Mouse (Mus musculus) Muller cell, postnatal 12 days (primary cell): ENCODE results near the gene Gadd45gip1.
A peak's percentile ranks its signal among the peaks of the same experiment; 100 is the strongest.

Experiments
- DNase-seq: peaks from one replicate; pipeline ENCODE4 v3.0.0-alpha.2; 2015; ENCODE audit errors: inconsistent ontology term

Gadd45gip1 gene

GRCm38 (mm10) chr8:84832034-84832717, 854 bp downstream of the Gadd45gip1 start:
- DNase-seq = peak; percentile 81

- no peak for DNase-seq
These were observed 1.7 kb downstream of the Gadd45gip1 start for GRCm38 (mm10) chr8:84832759-84833742.

DNA sequence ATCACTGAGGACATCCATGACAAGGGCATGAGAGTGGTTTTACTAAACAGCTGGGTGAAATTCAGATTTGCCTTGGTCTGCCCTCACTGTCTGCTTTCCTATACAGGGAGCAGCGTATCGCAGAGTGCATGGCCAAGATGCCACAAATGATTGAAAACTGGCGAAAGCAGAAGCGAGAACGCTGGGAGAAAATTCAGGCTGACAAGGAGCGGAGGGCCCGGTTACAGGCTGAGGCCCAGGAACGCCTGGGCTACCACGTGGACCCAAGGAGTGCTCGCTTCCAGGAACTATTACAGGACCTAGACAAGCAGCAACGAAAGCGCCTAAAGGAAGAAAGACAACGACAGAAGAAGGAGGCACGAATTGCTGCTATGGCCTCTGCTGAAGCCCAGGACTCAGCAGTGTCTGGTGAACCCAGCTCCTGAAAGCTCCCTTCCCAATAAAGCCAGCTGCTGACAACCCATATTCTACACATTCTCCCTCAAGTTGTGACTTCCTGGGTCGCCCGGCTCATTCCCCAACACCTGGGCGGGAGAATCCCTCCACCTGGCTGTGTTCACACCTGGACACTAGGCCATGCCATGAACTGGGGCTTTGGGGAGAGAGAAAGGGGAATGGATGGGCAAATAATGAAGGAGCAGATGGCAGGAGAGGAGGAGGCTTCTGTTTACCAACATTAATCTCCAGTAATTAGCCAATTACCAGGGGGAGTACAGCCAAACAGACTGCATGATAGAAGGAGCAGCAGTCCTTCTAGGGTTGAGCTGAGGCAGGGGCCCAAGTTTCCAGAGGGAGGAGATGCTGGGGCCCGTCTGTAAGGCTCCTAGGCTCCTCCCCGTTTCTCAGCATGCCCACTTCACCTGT, 2.9 kb downstream of the Gadd45gip1 start:
- no peak for DNase-seq

- no peak for DNase-seq
These were observed 3.8 kb downstream of the Gadd45gip1 start for GRCm38 (mm10) chr8:84834866-84835855.

GRCm38 (mm10) chr8:84837149-84837911, 6.0 kb downstream of the Gadd45gip1 start:
- no peak for DNase-seq

DNA sequence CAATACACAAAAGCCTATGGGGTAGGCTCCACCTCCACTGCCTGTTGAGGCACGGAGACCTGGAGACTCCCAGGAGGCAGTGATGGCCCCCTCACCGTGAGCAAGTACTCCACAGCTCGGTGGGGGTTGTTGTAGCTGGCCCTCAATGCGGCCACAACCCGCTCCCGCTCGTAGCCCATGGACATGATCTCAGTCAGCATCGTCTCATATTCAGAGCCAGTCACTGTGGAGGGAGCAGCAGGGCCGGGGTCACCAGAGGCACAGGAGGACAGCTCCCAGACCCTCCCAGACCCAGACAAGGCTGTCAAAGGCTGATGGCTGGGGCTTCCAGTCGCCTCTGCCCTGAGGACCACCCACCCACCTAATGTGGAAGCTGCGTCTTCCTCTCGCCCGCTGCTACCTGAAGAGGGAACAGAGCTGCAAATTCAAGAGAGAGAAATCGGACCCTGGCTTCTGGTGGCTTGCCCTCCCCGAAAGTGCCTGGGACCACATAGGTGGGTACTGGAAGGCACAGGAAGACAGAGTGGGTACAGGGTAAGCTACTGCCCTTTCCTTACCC, 6.7 kb downstream of the Gadd45gip1 start:
- no peak for DNase-seq

DNA sequence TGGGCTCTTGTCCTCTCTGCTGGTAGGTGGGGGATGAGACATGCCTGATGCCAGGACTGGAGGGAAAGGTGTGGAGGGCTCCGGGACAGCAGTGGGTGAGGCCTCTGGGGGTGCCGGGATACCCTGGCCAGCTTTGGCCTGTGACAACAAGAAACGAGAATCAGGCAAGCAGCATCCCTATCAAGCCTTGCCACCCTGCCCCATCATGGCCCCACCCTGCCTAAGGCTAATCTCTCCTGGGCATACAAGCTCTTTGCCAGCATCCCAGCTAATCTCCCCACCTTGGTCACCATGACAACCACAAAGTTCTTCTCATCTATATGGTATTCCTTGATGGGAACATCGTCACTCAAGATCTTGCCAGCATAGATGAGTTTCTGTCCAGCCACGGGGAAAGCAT, 7.2 kb downstream of the Gadd45gip1 start:
- DNase-seq = no peak

GRCm38 (mm10) chr8:84839411-84839810, 8.1 kb downstream of the Gadd45gip1 start:
- no peak for DNase-seq

GRCm38 (mm10) chr8:84839875-84840247, 8.5 kb downstream of the Gadd45gip1 start:
- no peak for DNase-seq

DNA sequence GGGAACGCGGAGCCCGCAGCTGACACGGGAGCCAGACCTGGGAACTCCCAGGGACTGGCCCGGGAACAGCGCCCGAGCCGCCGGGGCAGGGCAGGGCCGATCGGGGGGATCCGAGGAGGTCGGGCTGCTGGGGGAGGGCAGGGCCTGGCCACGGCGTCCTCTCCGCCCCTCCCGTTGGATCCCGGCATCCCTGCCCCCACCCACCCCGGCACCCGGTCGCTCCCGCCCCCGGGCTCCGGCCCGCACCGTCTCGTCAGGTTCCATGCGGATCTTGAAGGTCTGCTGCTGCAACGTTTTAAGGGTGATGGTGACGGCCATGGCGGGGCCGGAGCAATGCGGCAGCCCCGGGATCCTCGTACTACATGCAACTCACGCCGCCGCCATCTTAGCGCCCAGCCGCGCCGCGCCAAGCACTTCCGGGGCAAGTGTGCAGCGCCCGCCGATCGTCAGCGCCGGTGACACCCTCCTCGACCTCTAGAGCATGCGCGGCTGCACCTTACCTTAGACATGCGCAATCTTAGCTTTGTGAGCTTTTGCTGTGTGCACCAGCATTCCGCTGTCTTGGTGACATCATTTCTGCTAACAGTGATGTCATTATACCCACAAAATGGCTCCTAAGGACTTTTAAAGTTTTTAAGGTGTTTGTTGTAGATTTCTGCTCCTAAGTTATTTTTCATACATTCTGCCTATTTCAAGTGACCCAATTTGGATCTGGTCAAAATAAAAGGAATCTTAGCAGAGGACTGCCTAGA, 9.1 kb downstream of the Gadd45gip1 start, which contains the start of gene Rad23a:
Rad23a (minus strand) TSS at position 418 of the 752 bp plus-strand sequence.
- DNase-seq = peak; percentile 93

DNA sequence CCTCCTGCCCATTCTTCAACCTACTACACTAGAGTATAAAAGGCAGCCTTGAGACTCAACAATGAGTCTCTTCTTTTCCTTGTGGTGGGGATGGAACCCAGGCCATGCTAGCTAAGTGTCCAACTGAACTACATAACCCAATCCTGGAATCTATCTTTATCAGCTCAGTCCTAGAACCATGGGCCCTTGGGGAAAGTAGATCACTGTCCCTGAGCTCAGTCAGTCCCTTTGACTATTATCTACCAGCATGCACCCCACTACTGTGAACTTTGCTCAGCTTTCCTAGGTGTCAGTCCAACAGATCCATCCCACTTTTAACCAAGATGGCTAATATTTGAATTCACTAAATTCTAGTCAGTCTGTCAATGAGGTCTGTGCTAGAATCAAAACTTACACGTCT, 10.2 kb downstream of the Gadd45gip1 start:
- no peak for DNase-seq

DNA sequence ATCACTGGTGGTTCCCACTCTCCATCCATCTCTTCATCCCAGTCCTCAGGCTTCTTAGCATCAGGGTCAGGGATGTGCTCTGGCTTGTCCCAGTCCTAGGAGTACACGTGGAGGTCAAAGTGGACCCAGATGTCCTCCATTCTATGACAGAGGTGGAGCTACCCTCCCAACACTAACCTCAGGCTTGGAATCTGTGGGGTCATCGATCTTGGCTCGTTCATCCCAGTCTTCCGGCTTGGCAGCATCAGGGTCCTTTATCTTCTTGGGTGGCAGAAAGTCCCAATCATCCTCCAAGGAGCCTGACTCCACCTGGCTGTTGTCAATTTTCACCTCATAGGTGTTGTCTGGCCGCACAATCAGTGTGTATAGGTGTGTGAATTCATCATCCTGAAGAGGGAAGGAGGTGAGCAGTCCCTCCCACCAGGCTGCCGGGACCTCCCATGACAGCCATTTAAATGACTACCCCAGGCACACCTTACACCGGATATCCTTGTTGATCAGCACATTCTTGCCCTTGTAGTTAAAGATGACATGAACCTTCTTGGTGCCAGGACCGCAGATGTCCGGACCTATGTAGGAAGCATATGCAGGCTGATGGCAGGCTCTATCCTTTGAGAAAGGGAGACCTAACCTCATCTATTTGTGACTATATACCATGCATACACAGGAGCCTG, 13.2 kb downstream of the Gadd45gip1 start:
- DNase-seq = no peak

DNA sequence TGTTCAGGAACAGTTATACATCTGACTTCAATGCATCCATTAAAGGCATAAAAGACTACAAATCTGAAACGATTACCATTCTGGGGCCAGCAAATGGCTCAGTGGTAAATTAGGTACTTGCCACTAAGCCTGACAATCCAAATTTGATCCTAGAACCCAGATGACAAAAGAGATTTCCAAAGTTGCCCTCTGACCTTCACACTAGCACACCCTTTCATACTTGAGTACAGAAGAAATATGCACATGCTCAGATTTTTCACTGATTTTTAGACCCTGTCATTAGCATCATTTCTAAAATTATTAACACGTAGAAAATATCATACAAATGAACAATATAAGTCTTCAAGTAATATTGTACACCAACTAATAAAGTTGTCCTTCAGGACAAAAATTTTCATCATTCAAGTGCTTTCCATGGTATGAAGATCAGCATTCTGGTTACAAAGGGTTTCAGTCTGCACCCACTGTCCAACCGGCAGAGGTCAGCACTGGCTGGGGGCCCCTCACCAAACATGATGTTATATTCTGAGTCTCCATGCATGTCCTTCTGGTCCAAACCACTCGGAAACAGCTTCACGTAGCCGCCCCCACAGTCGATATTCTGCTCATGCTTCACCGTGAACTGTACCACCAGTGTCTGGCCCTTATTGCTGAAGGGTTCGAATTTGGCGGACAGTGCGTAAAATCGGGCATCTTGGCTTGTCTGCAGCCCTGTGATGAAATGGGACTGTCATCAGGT, 14.2 kb downstream of the Gadd45gip1 start:
- peak; percentile 53 for DNase-seq

GRCm38 (mm10) chr8:84846094-84846721, 14.9 kb downstream of the Gadd45gip1 start:
- DNase-seq = no peak

DNA sequence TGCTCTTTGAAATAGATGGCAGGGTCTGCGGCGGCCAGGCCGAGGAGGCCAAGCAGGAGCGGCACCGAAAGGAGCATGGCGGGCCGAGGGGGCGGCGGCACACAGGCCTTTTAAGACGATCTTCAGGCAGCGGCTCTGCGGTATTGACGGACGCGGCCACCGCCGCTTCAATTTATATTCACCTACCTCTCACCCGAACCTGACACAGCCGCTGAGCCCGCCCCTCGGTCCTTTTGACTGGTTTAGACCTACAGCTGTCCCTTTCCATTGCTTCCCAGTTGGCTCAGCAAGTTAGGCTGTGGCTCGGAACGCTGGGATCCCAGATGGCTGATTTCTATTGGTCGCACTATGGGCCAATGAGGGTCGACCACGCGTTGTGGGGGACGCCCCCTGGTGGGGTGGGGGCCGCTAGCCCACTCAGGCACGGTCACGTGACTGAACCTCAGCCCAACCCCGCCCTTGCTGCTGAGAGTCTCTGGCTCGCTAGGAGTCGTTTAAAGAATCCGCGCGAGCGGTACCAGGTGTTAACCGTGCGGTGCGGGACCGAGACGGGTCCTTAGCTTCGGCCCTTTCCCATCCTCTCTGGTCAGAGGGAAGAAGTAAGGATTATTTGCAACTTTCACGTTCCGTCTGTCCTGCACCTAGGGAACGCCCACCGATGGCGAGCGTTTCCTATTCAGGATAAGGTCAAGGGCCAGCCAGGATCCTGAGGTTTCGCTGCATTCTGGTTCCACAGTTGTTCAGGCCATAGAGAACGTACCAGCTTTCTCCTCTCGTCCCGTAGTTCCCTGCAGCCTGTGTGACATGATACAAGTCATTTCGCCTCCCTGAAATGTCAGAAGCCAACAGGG, 15.6 kb downstream of the Gadd45gip1 start, which contains the start of gene Calr:
Calr (minus strand) TSS at position 213 of the 851 bp plus-strand sequence.
- DNase-seq = peak; percentile 99
